Mouse (Mus musculus) kidney, adult 8-10 months (tissue): ENCODE measurements around the gene Vmn2r71.

Source experiments
- DNase-seq, 2 experiments: peaks; one replicate each; pipeline ENCODE4 v3.0.0; 2022

Gene Vmn2r71

DNA sequence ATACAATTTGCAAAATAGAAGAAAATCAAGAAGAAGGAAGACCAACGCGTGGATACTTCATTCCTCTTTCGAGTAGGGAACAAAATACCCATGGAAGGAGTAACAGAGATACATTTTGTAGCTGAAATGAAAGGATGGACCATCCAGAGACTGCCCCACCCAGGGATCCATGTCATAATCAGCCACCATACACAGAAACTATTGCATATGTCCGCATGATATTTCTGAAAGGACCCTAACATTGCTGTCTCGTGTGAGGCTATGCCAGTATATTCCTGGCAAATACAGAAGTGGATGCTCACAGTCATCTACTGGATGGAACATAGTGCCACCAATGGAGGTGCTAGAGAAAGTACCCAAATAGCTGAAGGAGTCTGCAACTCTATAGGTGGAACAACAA, at the start of gene Vmn2r71:
Gene Vmn2r71 (plus strand): TSS at position 301 of the 400 bp plus-strand sequence.
- DNase-seq = no peak

DNA sequence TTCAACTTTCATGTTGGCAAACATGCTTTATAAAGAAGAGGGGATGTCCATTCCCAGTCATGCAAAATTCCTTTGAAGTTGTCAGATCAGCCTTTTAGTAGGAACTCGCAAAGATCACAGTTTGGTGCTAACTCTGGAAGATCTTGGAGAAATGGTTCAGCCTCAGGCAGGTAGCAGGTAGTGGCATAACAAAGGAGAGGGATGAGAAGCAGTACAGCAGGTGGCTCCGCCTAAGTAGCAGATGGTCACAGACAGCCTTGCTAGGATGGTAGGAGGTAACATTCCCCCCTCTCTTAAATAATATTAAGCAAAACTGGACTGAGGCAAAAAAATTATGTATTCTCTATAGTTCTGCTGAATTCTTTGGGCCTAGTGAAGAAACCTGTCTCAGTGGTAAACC, 20.8 kb upstream of the Vmn2r71 start:
- no peak for DNase-seq

DNA sequence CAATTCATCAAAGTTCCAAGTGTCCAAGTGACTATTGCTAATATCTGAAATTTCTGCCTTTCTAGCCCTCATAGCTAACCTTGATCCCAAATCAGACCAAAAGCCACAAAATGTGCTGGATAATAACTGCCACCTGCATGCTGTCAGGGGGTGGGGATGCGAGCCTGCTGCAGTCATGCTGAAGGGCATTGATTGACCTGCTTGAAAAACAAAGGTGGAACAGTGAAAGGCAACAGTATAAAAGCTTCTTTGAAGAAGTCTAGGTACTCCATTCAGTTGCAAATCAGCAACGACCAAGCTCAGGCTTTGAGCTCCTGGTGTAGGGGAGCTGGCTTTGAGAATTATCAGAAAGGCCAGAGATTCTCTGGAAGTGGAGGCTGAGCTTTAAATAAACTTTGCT, 19.8 kb upstream of the Vmn2r71 start:
- no peak for DNase-seq

DNA sequence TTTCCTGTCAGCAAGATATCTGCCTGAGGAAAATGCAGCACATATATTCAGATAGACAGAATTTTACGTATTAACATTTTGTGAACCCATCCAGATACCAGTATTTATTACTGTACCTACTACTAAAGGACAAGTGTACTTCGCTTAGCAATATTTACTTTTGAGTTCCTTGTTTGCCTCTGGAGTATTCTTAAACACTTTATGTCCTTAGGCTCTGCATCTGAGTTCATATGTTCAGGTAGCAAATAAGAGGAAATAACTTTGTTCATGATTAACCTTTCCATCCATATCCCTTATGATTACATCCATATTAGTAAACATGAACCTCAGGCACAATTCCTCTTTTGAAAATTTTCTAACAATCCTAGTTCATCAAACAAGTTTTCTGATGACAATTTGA, 6.2 kb downstream of the Vmn2r71 start, which contains the start of gene Vmn2r70:
Gene Vmn2r70 (minus strand): TSS at position 101 of the 400 bp plus-strand sequence.
- DNase-seq = no peak
